Mouse (Mus musculus) MEL (cell line): ENCODE results near the gene Gm11011. TPM values are rescaled to one million over a fixed set of nuclear protein-coding genes. Genes with fewer than 3 reads are reported as not detected.

Experiments used
- DNase-seq: peaks from one replicate; pipeline ENCODE4 v3.0.0; 2011; ENCODE audit warnings: low read depth, low spot score
- H3K27ac ChIP-seq: 2 replicates; pipeline ENCODE4 v1.5.1; 2012; ENCODE audit warnings: low read depth, mild to moderate bottlenecking, control low read depth, low read length, moderate library complexity; ENCODE audit not compliant: control insufficient read depth
- H3K27me3 ChIP-seq, 2 experiments: fragments of 150-350 bp in 1 of 2; sonication (generic) in 1 of 2; 2 replicates each; pipeline ENCODE4 v1.6.1; 2012; ENCODE audit warnings: low read length in 2 of 2, mild to moderate bottlenecking in 2 of 2, improper control_type of control experiment in 1 of 2, moderate library complexity in 1 of 2; ENCODE audit not compliant: insufficient read depth in 2 of 2, control insufficient read depth in 1 of 2
- H3K36me3 ChIP-seq, 2 experiments: 2 replicates each; pipeline ENCODE4 v1.6.1; 2012 to 2014; ENCODE audit warnings: low read length in 2 of 2, improper control_type of control experiment in 1 of 2, inconsistent platforms in 1 of 2, mild to moderate bottlenecking in 1 of 2; ENCODE audit not compliant: insufficient read depth in 2 of 2, control insufficient read depth in 1 of 2
- H3K4me1 ChIP-seq, 2 experiments: fragments of 150-350 bp in 1 of 2; sonication (generic) in 1 of 2; 2 replicates each; pipeline ENCODE4 v1.6.1; 2012; ENCODE audit warnings: low read length in 2 of 2, improper control_type of control experiment in 1 of 2, mild to moderate bottlenecking in 1 of 2; ENCODE audit not compliant: insufficient read depth in 2 of 2, control insufficient read depth in 1 of 2
- H3K4me3 ChIP-seq, 2 experiments: fragments of 150-350 bp in 1 of 2; sonication (generic) in 1 of 2; 2 replicates each; pipeline ENCODE4 v1.5.1; 2012; ENCODE audit warnings: low read depth in 2 of 2, low read length in 2 of 2, mild to moderate bottlenecking in 2 of 2, moderate library complexity in 2 of 2, control low read depth in 1 of 2, improper control_type of control experiment in 1 of 2; ENCODE audit not compliant: control insufficient read depth in 1 of 2, insufficient read depth in 1 of 2
- H3K79me2 ChIP-seq: 2 replicates; pipeline ENCODE4 v1.6.1; 2012; ENCODE audit warnings: mild to moderate bottlenecking, low read length, moderate library complexity; ENCODE audit not compliant: control insufficient read depth, poor library complexity, insufficient read depth
- H3K9ac ChIP-seq: 2 replicates; pipeline ENCODE4 v1.6.1; 2012; ENCODE audit warnings: low read depth, mild to moderate bottlenecking, control low read depth, low read length, moderate library complexity; ENCODE audit not compliant: control insufficient read depth, poor library complexity, severe bottlenecking
- H3K9me3 ChIP-seq: fragments of 150-350 bp; sonication (generic); replicated peaks from 2 replicates; pipeline ENCODE4 v1.6.1; 2012; ENCODE audit warnings: mild to moderate bottlenecking, low read length, improper control_type of control experiment, moderate library complexity; ENCODE audit not compliant: insufficient read depth
- CTCF ChIP-seq, 3 experiments: IDR thresholded peaks in 2 of 3; conservative IDR thresholded peaks in 1 of 3; 2 replicates each; pipeline ENCODE4 v1.5.1; 2011 to 2012; ENCODE audit warnings: low read length in 3 of 3, low read depth in 2 of 3, mild to moderate bottlenecking in 2 of 3, improper control_type of control experiment in 1 of 3, inconsistent platforms in 1 of 3, mixed read lengths in 1 of 3, moderate library complexity in 1 of 3; ENCODE audit not compliant: control insufficient read depth in 1 of 3, insufficient read depth in 1 of 3, poor library complexity in 1 of 3, severe bottlenecking in 1 of 3
- E2F4 ChIP-seq: IDR thresholded peaks from 2 replicates; pipeline ENCODE4 v1.6.1; 2011; ENCODE audit warnings: low read depth, low read length, improper control_type of control experiment, borderline replicate concordance
- ELF1 ChIP-seq: IDR thresholded peaks from 2 replicates; pipeline ENCODE4 v1.6.1; 2014; ENCODE audit warnings: low read depth, mild to moderate bottlenecking, inconsistent platforms, low read length, improper control_type of control experiment, moderate library complexity
- EP300 ChIP-seq, 2 experiments: IDR thresholded peaks; 2 replicates each; pipeline ENCODE4 v1.6.1; 2011; ENCODE audit warnings: improper control_type of control experiment in 2 of 2, low read length in 2 of 2, low read depth in 1 of 2, mild to moderate bottlenecking in 1 of 2
- GABPA ChIP-seq: IDR thresholded peaks from 2 replicates; pipeline ENCODE4 v1.6.1; 2012; ENCODE audit warnings: low read depth, mild to moderate bottlenecking, inconsistent platforms, low read length, improper control_type of control experiment, moderate library complexity
- GATA1 ChIP-seq: IDR thresholded peaks from 2 replicates; pipeline ENCODE4 v1.6.1; 2011; ENCODE audit warnings: low read depth, low read length, improper control_type of control experiment
- JUND ChIP-seq: IDR thresholded peaks from 2 replicates; pipeline ENCODE4 v1.6.1; 2011; ENCODE audit warnings: low read depth, mild to moderate bottlenecking, improper control_type of control experiment, low read length
- KAT2A ChIP-seq: conservative IDR thresholded peaks from 2 replicates; pipeline ENCODE4 v1.6.1; 2012; ENCODE audit warnings: low read depth, low read length, improper control_type of control experiment, inconsistent platforms
- MAFK ChIP-seq: IDR thresholded peaks from 2 replicates; pipeline ENCODE4 v1.6.1; 2011; ENCODE audit warnings: low read depth, mild to moderate bottlenecking, low read length, improper control_type of control experiment, borderline replicate concordance
- MAX ChIP-seq: IDR thresholded peaks from 2 replicates; pipeline ENCODE4 v1.6.1; 2011; ENCODE audit warnings: low read length, improper control_type of control experiment
- MEF2A ChIP-seq: IDR thresholded peaks from 2 replicates; pipeline ENCODE4 v1.6.1; 2014; ENCODE audit warnings: low read depth, mild to moderate bottlenecking, inconsistent platforms, low read length, improper control_type of control experiment; ENCODE audit not compliant: poor library complexity, insufficient replicate concordance, severe bottlenecking; ENCODE audit errors: extremely low read depth
- MXI1 ChIP-seq: IDR thresholded peaks from 2 replicates; pipeline ENCODE4 v1.6.1; 2011; ENCODE audit warnings: mild to moderate bottlenecking, low read depth, low read length, improper control_type of control experiment
- MYB ChIP-seq: IDR thresholded peaks from 2 replicates; pipeline ENCODE4 v1.6.1; 2011; ENCODE audit warnings: mild to moderate bottlenecking, low read depth, low read length, improper control_type of control experiment
- NRF1 ChIP-seq: IDR thresholded peaks from 2 replicates; pipeline ENCODE4 v1.6.1; 2014; ENCODE audit warnings: low read depth, mild to moderate bottlenecking, inconsistent platforms, low read length, improper control_type of control experiment, moderate library complexity; ENCODE audit not compliant: poor library complexity, insufficient read depth, severe bottlenecking
- POLR2AphosphoS2 ChIP-seq: IDR thresholded peaks from 2 replicates; pipeline ENCODE4 v1.6.1; 2011; ENCODE audit warnings: low read length, improper control_type of control experiment
- POLR2AphosphoS5 ChIP-seq: IDR thresholded peaks from 2 replicates; pipeline ENCODE4 v1.6.1; 2012; ENCODE audit warnings: low read depth, borderline replicate concordance, mild to moderate bottlenecking, inconsistent platforms, low read length, moderate library complexity, mixed read lengths
- RCOR1 ChIP-seq: IDR thresholded peaks from 2 replicates; pipeline ENCODE4 v1.6.1; 2012; ENCODE audit warnings: low read depth, mild to moderate bottlenecking, inconsistent platforms, low read length, improper control_type of control experiment
- TBP ChIP-seq: IDR thresholded peaks from 2 replicates; pipeline ENCODE4 v1.8.0; 2011; ENCODE audit warnings: low read depth, low read length, improper control_type of control experiment
- USF2 ChIP-seq, 2 experiments: IDR thresholded peaks; 2 replicates each; pipeline ENCODE4 v1.6.1; 2011 to 2012; ENCODE audit warnings: improper control_type of control experiment in 2 of 2, low read length in 2 of 2, borderline replicate concordance in 1 of 2, inconsistent platforms in 1 of 2, low read depth in 1 of 2, mild to moderate bottlenecking in 1 of 2; ENCODE audit not compliant: insufficient read depth in 1 of 2
- ZC3H11A ChIP-seq: IDR thresholded peaks from 2 replicates; pipeline ENCODE4 v1.6.1; 2012; ENCODE audit warnings: low read depth, mild to moderate bottlenecking, inconsistent platforms, low read length, improper control_type of control experiment
- ZMIZ1 ChIP-seq: IDR thresholded peaks from 2 replicates; pipeline ENCODE4 v1.6.1; 2012; ENCODE audit warnings: low read depth, mild to moderate bottlenecking, inconsistent platforms, low read length, improper control_type of control experiment, moderate library complexity
- polyA plus RNA-seq, 2 experiments: library from polyadenylated mRNA; stranded (reverse) in 1 of 2; unstranded in 1 of 2; fragments of >175 nt in 1 of 2; fragments of >200 nt in 1 of 2; gene quantifications; 2 replicates each; pipeline versions ENCODE4 v1.2.1 to v1.2.4; 2012; ENCODE audit warnings: low replicate concordance in 2 of 2, low read depth in 1 of 2; ENCODE audit not compliant: insufficient read length in 2 of 2, insufficient read depth in 1 of 2, missing spikeins in 1 of 2
- total RNA-seq: library from RNA; depleted of rRNA; stranded (reverse); fragments of 300-350 nt; gene quantifications from 2 replicates; pipeline ENCODE4 v1.2.3, GENCODE M21; 2012

Gm11011 gene
- total and polyA plus RNA-seq, 3 experiments, result not detected

GRCm38 (mm10) chr2:169614683-169615082 is 27.1 kb upstream of the Gm11011 start:
- Histone ChIP-seq H3K9me3 (no peaks in the 10 kb centered on the region), H3K9ac (no peak overlapping the region), H3K36me3 (no peaks in the 10 kb centered on the region), H3K27ac (no peak overlapping the region), H3K4me3 (no peak overlapping the region), H3K4me1 (no peaks in the 10 kb centered on the region), H3K79me2 (no peaks in the 10 kb centered on the region), H3K27me3 (no peaks in the 10 kb centered on the region)
- TF ChIP-seq NRF1 (no peak), MEF2A (no peak), USF2 (IDR thresholded peaks at IDR 0.05; ENCODE audit: borderline replicate concordance in 1 of 2, insufficient read depth in 1 of 2, low read depth in 1 of 2, low read length in 2 of 2) (no peak)
- no peak for DNase-seq

- no peaks in the 10 kb centered on the region for H3K36me3 ChIP-seq
- H3K79me2 ChIP-seq, result no peaks in the 10 kb centered on the region
- no peaks in the 10 kb centered on the region for H3K4me1 ChIP-seq
- H3K4me3 ChIP-seq, result no peak overlapping the region
- no peaks in the 10 kb centered on the region for H3K27me3 ChIP-seq
- DNase-seq, result no peak
- H3K9me3 ChIP-seq, result no peaks in the 10 kb centered on the region
- no peak overlapping the region for H3K9ac ChIP-seq
- no peak overlapping the region for H3K27ac ChIP-seq
- TF ChIP-seq CTCF (IDR thresholded peaks at IDR 0.05 in 2 of 3, conservative IDR thresholded peaks at IDR 0.05 in 1 of 3; ENCODE audit: control insufficient read depth in 1 of 3, insufficient read depth in 1 of 3, low read depth in 2 of 3, low read length in 3 of 3, poor library complexity in 1 of 3, severe bottlenecking in 1 of 3) (no peak), MAFK (no peak), RCOR1 (no peak), MYB (no peak)
Measured at GRCm38 (mm10) chr2:169611557-169611956, 24.0 kb upstream of the Gm11011 start.

GRCm38 (mm10) chr2:169610882-169611281 is 23.3 kb upstream of the Gm11011 start:
- no peak overlapping the region for H3K27ac ChIP-seq
- H3K36me3 ChIP-seq, result no peaks in the 10 kb centered on the region
- H3K9ac ChIP-seq, result no peak overlapping the region
- no peak for TF ChIP-seq MAFK
- TF ChIP-seq POLR2AphosphoS5, result no peak
- no peak for TF ChIP-seq ZC3H11A
- no peak for TF ChIP-seq TBP
- TF ChIP-seq POLR2AphosphoS2, result no peak
- no peak for TF ChIP-seq MYB
- no peak for TF ChIP-seq GATA1
- TF ChIP-seq ZMIZ1, result no peak
- no peak for TF ChIP-seq E2F4
- no peak for TF ChIP-seq KAT2A
- TF ChIP-seq MAX, result no peak
- TF ChIP-seq CTCF (IDR thresholded peaks at IDR 0.05 in 2 of 3, conservative IDR thresholded peaks at IDR 0.05 in 1 of 3; ENCODE audit: control insufficient read depth in 1 of 3, insufficient read depth in 1 of 3, low read depth in 2 of 3, low read length in 3 of 3, poor library complexity in 1 of 3, severe bottlenecking in 1 of 3), result no peak
- no peak for TF ChIP-seq GABPA
- TF ChIP-seq MXI1, result no peak
- TF ChIP-seq USF2 (IDR thresholded peaks at IDR 0.05; ENCODE audit: borderline replicate concordance in 1 of 2, insufficient read depth in 1 of 2, low read depth in 1 of 2, low read length in 2 of 2), result no peak
- no peak for TF ChIP-seq ELF1
- TF ChIP-seq JUND, result no peak
- no peak for TF ChIP-seq MEF2A
- no peak for TF ChIP-seq EP300 (IDR thresholded peaks at IDR 0.05; ENCODE audit: low read depth in 1 of 2, low read length in 2 of 2)
- no peaks in the 10 kb centered on the region for H3K79me2 ChIP-seq
- no peaks in the 10 kb centered on the region for H3K4me1 ChIP-seq
- no peaks in the 10 kb centered on the region for H3K27me3 ChIP-seq
- no peaks in the 10 kb centered on the region for H3K9me3 ChIP-seq
- no peak overlapping the region for H3K4me3 ChIP-seq
- no peak for DNase-seq
